Mouse (Mus musculus) liver, embryonic 14.5 days (tissue): Measurements from ENCODE around the gene Trio.

Experiments
- CTCF ChIP-seq: IDR thresholded peaks from 2 replicates; pipeline ENCODE4 v1.5.1; 2016; ENCODE audit warnings: antibody characterized with exemption, low read depth, control low read depth
- EP300 ChIP-seq: IDR thresholded peaks from 2 replicates; pipeline ENCODE4 v1.6.1; 2016; ENCODE audit warnings: antibody characterized with exemption, low read depth

DNA sequence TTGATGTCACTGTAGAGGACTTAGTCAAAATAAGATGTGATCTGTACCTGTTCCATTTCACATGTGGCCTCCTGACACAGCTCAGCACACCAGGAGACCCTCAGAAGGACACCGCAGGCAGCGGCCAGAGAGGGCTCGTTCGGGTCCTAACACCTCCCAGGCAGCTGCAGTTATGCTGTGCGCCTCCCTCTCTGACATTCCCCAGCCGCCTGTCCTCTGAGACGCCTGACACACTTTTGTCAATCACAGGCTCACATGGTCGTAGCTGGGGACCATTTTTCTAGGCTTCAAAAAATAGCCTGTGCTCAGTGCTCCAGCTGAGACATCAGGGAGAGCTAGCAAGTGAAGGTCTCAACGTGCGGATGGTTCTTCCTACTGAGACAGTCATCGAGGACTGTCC is 70.0 kb downstream of the Trio start:
- no peak for TF ChIP-seq EP300
- no peak for TF ChIP-seq CTCF
